ENCODE assay signal across 8 mouse cellular contexts in the genomic region with DNA sequence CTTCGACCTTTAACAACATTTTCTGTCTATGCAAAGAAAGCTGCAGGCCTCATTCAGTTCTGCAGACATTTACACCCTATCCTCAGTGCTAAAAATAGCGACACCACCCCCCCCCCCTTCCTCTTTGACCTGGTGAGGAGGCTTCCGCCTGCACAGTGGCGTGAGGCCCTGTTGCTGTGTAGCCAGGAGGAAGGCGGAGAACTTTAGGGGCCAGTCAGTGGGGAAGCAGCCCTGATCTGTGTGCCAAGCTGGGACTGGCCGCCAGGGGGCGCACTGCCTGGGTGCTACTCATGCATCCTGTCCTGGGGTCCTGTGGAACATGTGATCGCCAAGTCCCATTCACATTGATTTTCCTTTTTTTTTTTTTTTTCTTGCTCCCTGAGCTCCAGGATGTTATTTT. TPM values are rescaled to one million over a fixed set of nuclear protein-coding genes. Genes with fewer than 3 reads are reported as not detected.
DNase-seq lines count a peak whose midpoint lies in the region; ATAC-seq lines count a peak whose summit lies in the region.

No protein-coding gene starts in this region.

- peak overlapping the region; percentile 75 for H3K27ac ChIP-seq in embryonic facial prominence, embryonic 14.5 days (replicated peaks; ENCODE audit: low read depth, low read length)
- H3K27ac ChIP-seq in heart, embryonic 10.5 days, result peak overlapping the region; percentile 90
- H3K27ac ChIP-seq in kidney, embryonic 15.5 days, result peak overlapping the region; percentile 97

- peak overlapping the region; percentile 15; the same call in 1 of the 2 replicates for H3K9ac ChIP-seq in embryonic facial prominence, embryonic 14.5 days (ENCODE audit: low read depth, low read length)
- no peak overlapping the region for H3K9ac ChIP-seq in kidney, embryonic 15.5 days

- H3K4me1 ChIP-seq in embryonic facial prominence, embryonic 14.5 days (ENCODE audit: control insufficient read depth, insufficient read depth, low read length), result peaks cover 34% of the 10 kb centered on the region
- peaks cover 68% of the 10 kb centered on the region for H3K4me1 ChIP-seq in heart, embryonic 10.5 days
- peaks cover 79% of the 10 kb centered on the region for H3K4me1 ChIP-seq in kidney, embryonic 15.5 days

- WGBS in embryonic facial prominence, embryonic 14.5 days, result 12% methylated on average over 8 of the region's 8 CpGs
- WGBS in heart, embryonic 10.5 days, result 5% methylated on average over 8 of the region's 8 CpGs
- WGBS in kidney, embryonic 15.5 days, result 3% methylated on average over 8 of the region's 8 CpGs

- no peak overlapping the region for H3K4me3 ChIP-seq in embryonic facial prominence, embryonic 14.5 days (ENCODE audit: low read depth, low read length)
- H3K4me3 ChIP-seq in heart, embryonic 10.5 days, result peak overlapping the region; percentile 27; the same call in 1 of the 2 replicates
- H3K4me3 ChIP-seq in kidney, embryonic 15.5 days (replicated peaks), result no peak overlapping the region

- no peaks in the 10 kb centered on the region for H3K9me3 ChIP-seq in embryonic facial prominence, embryonic 14.5 days (ENCODE audit: control insufficient read depth, low read length)
- no peaks in the 10 kb centered on the region for H3K9me3 ChIP-seq in heart, embryonic 10.5 days
- H3K9me3 ChIP-seq in kidney, embryonic 15.5 days (replicated peaks), result no peaks in the 10 kb centered on the region

- peak overlapping the region; percentile 13; the same call in 1 of the 2 replicates for H3K4me2 ChIP-seq in embryonic facial prominence, embryonic 14.5 days (ENCODE audit: low read depth, low read length)
- peak overlapping the region; percentile 18; the same call in 1 of the 2 replicates for H3K4me2 ChIP-seq in kidney, embryonic 15.5 days

- H3K36me3 ChIP-seq in embryonic facial prominence, embryonic 14.5 days (ENCODE audit: control insufficient read depth, insufficient read depth, low read length), result no peaks in the 10 kb centered on the region
- no peaks in the 10 kb centered on the region for H3K36me3 ChIP-seq in heart, embryonic 10.5 days
- no peaks in the 10 kb centered on the region for H3K36me3 ChIP-seq in kidney, embryonic 15.5 days

- H3K27me3 ChIP-seq in embryonic facial prominence, embryonic 14.5 days (replicated peaks; ENCODE audit: control insufficient read depth, insufficient read depth, low read length), result no peaks in the 10 kb centered on the region
- H3K27me3 ChIP-seq in heart, embryonic 10.5 days (ENCODE audit: insufficient read depth, poor library complexity, severe bottlenecking), result no peaks in the 10 kb centered on the region
- no peaks in the 10 kb centered on the region for H3K27me3 ChIP-seq in kidney, embryonic 15.5 days

- ATAC-seq in embryonic facial prominence, embryonic 14.5 days (ENCODE audit: low read depth), result peak; percentile 87
- peak; percentile 79 for ATAC-seq in kidney, embryonic 15.5 days (replicated peaks; ENCODE audit: low FRiP score)

- DNase-seq in 416B (ENCODE audit: low read depth) (peak; percentile 90), liver (peak; percentile 87)
- DNase-seq in adrenal gland, postnatal 4 days (ENCODE audit: low spot score in 2 of 2), result peak; percentile 85 to 91
- DNase-seq in embryonic facial prominence, embryonic 14.5 days (ENCODE audit: low spot score), result peak; percentile 86
- peak; percentile 96 for DNase-seq in heart, embryonic 10.5 days (ENCODE audit: low spot score)
- DNase-seq in monocyte, adult 2 months (ENCODE audit: low read depth in 1 of 2, low spot score in 2 of 2), result peak; percentile 59 to 85
- DNase-seq in spleen, postnatal 36 days (ENCODE audit: low spot score in 2 of 2), result peak; percentile 92 to 93

RNA-seq across cellular contexts. Expression of gene Dnmt3a, which starts 24.3 kb away (rescaled TPM):
- 100 to 1,000 TPM; 124 to 136 TPM for total RNA-seq in adrenal gland, postnatal 4 days (2021)
- 64.9 and 65.2 TPM in 2 replicates for polyA plus RNA-seq in embryonic facial prominence, embryonic 14.5 days (2014; fragmentation: Nextera tagmentation; extraction: Ambion mirVana)
- polyA plus RNA-seq in heart, embryonic 10.5 days (2016; fragmentation: Nextera tagmentation; extraction: Ambion mirVana), result 148 and 154 TPM in 2 replicates
- 124 and 132 TPM in 2 replicates for polyA plus RNA-seq in kidney, embryonic 15.5 days (2015; fragmentation: Nextera tagmentation; extraction: Ambion mirVana)
